Mouse (Mus musculus) spleen, adult 2 months (tissue): ENCODE results near the gene Immp2l. TPM values are rescaled to one million over a fixed set of nuclear protein-coding genes. Genes with fewer than 3 reads are reported as not detected.

Experiments
- DNase-seq, 2 experiments: peaks; one replicate each; pipeline versions ENCODE4 v3.0.0 to v3.0.0-alpha.2; 2012 to 2021; ENCODE audit warnings: low spot score in 2 of 2, low read depth in 1 of 2
- H3K27ac ChIP-seq: fragments of 200-500 bp; 2 replicates; pipeline ENCODE4 v1.5.1; 2012; ENCODE audit warnings: low read length, inconsistent platforms; ENCODE audit not compliant: insufficient read depth
- H3K27me3 ChIP-seq: fragments of 200-500 bp; 2 replicates; pipeline ENCODE4 v1.6.1; 2012; ENCODE audit warnings: mild to moderate bottlenecking, moderate library complexity, low read length, inconsistent platforms; ENCODE audit not compliant: control insufficient read depth, insufficient read depth
- H3K36me3 ChIP-seq: fragments of 200-500 bp; 2 replicates; pipeline ENCODE4 v1.6.1; 2012; ENCODE audit warnings: mild to moderate bottlenecking, low read length, inconsistent platforms; ENCODE audit not compliant: control insufficient read depth, insufficient read depth
- H3K4me1 ChIP-seq: fragments of 200-500 bp; 2 replicates; pipeline ENCODE4 v1.6.1; 2011; ENCODE audit warnings: inconsistent platforms; ENCODE audit not compliant: control insufficient read depth, insufficient read depth, insufficient read length
- H3K4me3 ChIP-seq: fragments of 200-500 bp; 2 replicates; pipeline ENCODE4 v1.5.1; 2011; ENCODE audit warnings: mild to moderate bottlenecking, inconsistent platforms; ENCODE audit not compliant: insufficient read depth, insufficient read length; ENCODE audit errors: extremely low read depth
- CTCF ChIP-seq: fragments of 200-500 bp; IDR thresholded peaks from 2 replicates; pipeline ENCODE4 v1.5.1; 2011; ENCODE audit warnings: mild to moderate bottlenecking, inconsistent platforms; ENCODE audit not compliant: insufficient read depth, insufficient read length, insufficient replicate concordance; ENCODE audit errors: extremely low read depth
- POLR2A ChIP-seq: fragments of 200-500 bp; IDR thresholded peaks from 2 replicates; pipeline ENCODE4 v1.6.1; 2011; ENCODE audit warnings: low read depth, low read length, inconsistent platforms
- WGBS: fragments of 180-500 bp; shearing (Covaris S2); methylation state at CpG from one replicate; pipeline ENCODE4 v1.1.7; 2018; 5-methylcytosine and 5-hydroxymethylcytosine counted together
- polyA plus RNA-seq: library from polyadenylated mRNA; depleted of rRNA; stranded (reverse); fragments of >200 nt; gene quantifications from 2 replicates; pipeline ENCODE4 v1.2.3, GENCODE M21; 2012

Immp2l gene
- polyA plus RNA-seq, 1 experiment = 3.0 TPM

GRCm38 (mm10) chr12:41937751-41938150 lies 913.9 kb downstream of the Immp2l start:
- no peak for DNase-seq
- Histone ChIP-seq H3K27me3 (no peaks in the 10 kb centered on the region), H3K27ac (no peak overlapping the region), H3K4me1 (no peaks in the 10 kb centered on the region), H3K36me3 (no peaks in the 10 kb centered on the region), H3K4me3 (no peak overlapping the region)
- TF ChIP-seq POLR2A = no peak
- no peak for TF ChIP-seq CTCF
- whole genome bisulfite sequencing = 68% methylated on average over 2 of the region's 2 CpGs

GRCm38 (mm10) chr12:41941853-41942252 lies 918.0 kb downstream of the Immp2l start:
- DNase-seq = no peak
- TF ChIP-seq POLR2A (no peak), CTCF (no peak)
- 90% methylated on average over 5 of the region's 5 CpGs for WGBS
- H3K4me1 ChIP-seq = no peaks in the 10 kb centered on the region
- H3K27ac ChIP-seq = no peak overlapping the region
- no peaks in the 10 kb centered on the region for H3K36me3 ChIP-seq
- no peaks in the 10 kb centered on the region for H3K27me3 ChIP-seq
- H3K4me3 ChIP-seq = no peak overlapping the region

GRCm38 (mm10) chr12:41944079-41944672 lies 920.3 kb downstream of the Immp2l start:
- Histone ChIP-seq H3K4me1 (no peaks in the 10 kb centered on the region), H3K27ac (no peak overlapping the region), H3K4me3 (no peak overlapping the region), H3K27me3 (no peaks in the 10 kb centered on the region), H3K36me3 (no peaks in the 10 kb centered on the region)
- TF ChIP-seq CTCF (no peak), POLR2A (no peak)
- DNase-seq = no peak
- 80% methylated on average over 4 of the region's 4 CpGs for WGBS

- H3K27ac ChIP-seq = no peak overlapping the region
- TF ChIP-seq POLR2A = no peak
- no peak for TF ChIP-seq CTCF
- no peaks in the 10 kb centered on the region for H3K27me3 ChIP-seq
- no peaks in the 10 kb centered on the region for H3K36me3 ChIP-seq
- no peak overlapping the region for H3K4me3 ChIP-seq
- no peaks in the 10 kb centered on the region for H3K4me1 ChIP-seq
- DNase-seq = no peak
Measured at GRCm38 (mm10) chr12:41946536-41946935, 922.6 kb downstream of the Immp2l start.

- 79% methylated on average over 1 of the region's 1 CpGs for WGBS
- TF ChIP-seq POLR2A = no peak
- no peak for TF ChIP-seq CTCF
- H3K4me3 ChIP-seq = no peak overlapping the region
Measured at GRCm38 (mm10) chr12:41949409-41949808, 925.5 kb downstream of the Immp2l start.

GRCm38 (mm10) chr12:41949841-41950241 lies 926.0 kb downstream of the Immp2l start:
- H3K4me3 ChIP-seq = no peak overlapping the region
- no peaks in the 10 kb centered on the region for H3K27me3 ChIP-seq
- DNase-seq = no peak
- H3K27ac ChIP-seq = no peak overlapping the region
- H3K4me1 ChIP-seq = no peaks in the 10 kb centered on the region
- 87% methylated on average over 6 of the region's 6 CpGs for WGBS
- no peak for TF ChIP-seq POLR2A
- no peak for TF ChIP-seq CTCF
- no peaks in the 10 kb centered on the region for H3K36me3 ChIP-seq

More at GRCm38 (mm10) chr12:41949409-41949808, 925.5 kb downstream of the Immp2l start:
- Histone ChIP-seq H3K27ac (no peak overlapping the region), H3K4me1 (no peaks in the 10 kb centered on the region), H3K36me3 (no peaks in the 10 kb centered on the region), H3K27me3 (no peaks in the 10 kb centered on the region)
- no peak for DNase-seq

- H3K27ac ChIP-seq = no peak overlapping the region
- no peak for DNase-seq
- no peaks in the 10 kb centered on the region for H3K27me3 ChIP-seq
- 91% methylated on average over 2 of the region's 2 CpGs for WGBS
- no peaks in the 10 kb centered on the region for H3K4me1 ChIP-seq
- no peak for TF ChIP-seq CTCF
- TF ChIP-seq POLR2A = no peak
- H3K4me3 ChIP-seq = no peak overlapping the region
- H3K36me3 ChIP-seq = no peaks in the 10 kb centered on the region
Measured at GRCm38 (mm10) chr12:41950726-41951125, 926.8 kb downstream of the Immp2l start.
